Mouse (Mus musculus) mouse embryonic stem cell (cell line): ENCODE data around the gene Plin1.

Experiments
- in situ Hi-C, 2 experiments: fragments of 300-500 bp; cut with MboI; formaldehyde crosslinking; loops; 1 replicate in 1 of 2; 3 replicates in 1 of 2; pipeline ENCODE4 v1.14.3; 2019 to 2020; ENCODE audit warnings: low sequenced_read_pairs in 2 of 2, low pct_unique_long_range_greater_than_20kb in 1 of 2, mixed read lengths in 1 of 2; ENCODE audit not compliant: unreplicated experiment in 1 of 2

The Plin1 gene

DNA sequence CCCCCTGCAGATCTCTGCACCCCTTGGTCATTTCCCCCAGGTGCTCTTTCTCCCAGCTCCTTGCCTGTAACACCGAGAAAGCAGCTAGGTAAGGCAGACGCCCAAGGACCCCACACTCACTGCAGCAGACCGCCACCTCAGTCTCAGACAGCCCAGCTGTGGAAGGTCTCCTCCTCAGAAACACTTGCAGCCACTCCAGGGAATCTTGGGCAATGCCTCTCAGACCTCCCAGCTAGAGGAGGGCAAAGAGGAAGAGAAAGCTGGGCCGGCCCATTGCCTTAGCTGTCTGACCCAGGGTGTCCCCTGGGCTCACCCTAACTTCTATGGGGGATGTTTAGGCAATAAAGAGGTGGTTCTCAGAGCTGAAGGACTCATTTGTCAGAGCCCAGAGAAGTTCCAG lies at the start of gene Plin1:
TSS of gene Plin1 (minus strand) at position 282 of the 400 bp plus-strand sequence.
- in situ Hi-C loops: no loop called here

DNA sequence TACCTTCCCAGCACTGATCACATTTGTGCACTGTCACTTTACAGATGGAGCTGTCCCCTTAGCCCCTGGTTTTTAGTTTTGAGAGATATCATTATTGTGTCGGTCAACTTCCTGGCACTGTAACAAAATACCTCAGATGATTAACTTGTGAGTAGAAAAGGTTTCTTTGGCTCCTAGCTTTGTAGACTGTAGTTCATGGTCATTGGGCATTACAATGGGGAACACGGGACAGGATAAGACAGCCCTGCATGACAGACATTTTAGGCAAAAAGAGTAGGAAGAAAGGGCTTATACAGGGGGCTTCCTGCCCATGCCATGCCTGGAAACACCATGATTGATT lies 49.8 kb upstream of the Plin1 start:
- in situ Hi-C loops: no loop called here

- in situ Hi-C loops: no loop called here
Observed at GRCm38 (mm10) chr7:79781826-79782515, 49.3 kb upstream of the Plin1 start.

DNA sequence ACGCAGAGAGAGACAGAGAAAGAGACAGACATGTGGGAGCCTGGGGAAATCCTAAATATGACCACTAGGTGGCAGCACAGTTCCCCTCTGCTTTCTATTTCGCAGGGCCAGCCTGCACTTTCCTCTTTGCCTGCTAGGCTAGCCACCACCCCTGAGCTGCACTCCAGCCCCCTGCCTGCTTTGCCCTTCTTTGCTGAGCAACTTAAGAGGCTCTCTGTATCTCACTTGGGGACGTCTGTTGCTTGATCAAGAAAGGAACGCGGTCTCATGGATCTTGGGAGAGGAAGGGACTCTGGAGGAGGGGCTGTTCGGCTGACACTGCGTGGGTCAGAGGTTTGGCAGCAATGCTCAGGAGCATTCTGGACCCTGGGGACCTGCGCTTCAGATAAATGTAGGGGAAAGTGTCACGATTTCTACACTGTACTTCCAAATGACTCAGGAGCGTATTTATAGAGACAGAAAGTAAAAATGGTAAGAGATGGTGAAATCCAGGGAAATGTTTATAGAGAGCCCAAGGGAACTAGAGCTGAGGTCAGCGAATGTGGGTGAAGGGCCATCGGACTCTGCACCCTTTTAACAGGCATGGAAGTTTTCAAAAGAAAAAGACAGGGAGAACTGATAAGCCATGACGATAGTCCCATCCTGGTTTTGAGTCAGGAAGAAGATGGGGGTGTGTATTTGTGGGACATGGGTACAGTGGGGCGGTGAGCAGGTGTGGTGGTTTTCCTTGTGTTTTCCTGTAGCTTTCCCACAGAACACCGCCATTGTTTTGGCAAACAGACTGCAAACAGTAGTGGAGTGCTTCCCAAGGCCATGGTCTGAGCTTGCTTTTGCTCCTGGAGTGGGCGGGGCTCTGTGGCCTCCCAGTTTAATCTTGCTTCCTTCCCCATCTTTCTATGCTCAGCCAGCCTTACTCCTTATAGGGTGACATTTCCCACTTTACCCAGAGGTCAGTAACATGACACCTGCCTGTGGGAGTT lies 48.2 kb upstream of the Plin1 start:
- in situ Hi-C loops: no loop called here

DNA sequence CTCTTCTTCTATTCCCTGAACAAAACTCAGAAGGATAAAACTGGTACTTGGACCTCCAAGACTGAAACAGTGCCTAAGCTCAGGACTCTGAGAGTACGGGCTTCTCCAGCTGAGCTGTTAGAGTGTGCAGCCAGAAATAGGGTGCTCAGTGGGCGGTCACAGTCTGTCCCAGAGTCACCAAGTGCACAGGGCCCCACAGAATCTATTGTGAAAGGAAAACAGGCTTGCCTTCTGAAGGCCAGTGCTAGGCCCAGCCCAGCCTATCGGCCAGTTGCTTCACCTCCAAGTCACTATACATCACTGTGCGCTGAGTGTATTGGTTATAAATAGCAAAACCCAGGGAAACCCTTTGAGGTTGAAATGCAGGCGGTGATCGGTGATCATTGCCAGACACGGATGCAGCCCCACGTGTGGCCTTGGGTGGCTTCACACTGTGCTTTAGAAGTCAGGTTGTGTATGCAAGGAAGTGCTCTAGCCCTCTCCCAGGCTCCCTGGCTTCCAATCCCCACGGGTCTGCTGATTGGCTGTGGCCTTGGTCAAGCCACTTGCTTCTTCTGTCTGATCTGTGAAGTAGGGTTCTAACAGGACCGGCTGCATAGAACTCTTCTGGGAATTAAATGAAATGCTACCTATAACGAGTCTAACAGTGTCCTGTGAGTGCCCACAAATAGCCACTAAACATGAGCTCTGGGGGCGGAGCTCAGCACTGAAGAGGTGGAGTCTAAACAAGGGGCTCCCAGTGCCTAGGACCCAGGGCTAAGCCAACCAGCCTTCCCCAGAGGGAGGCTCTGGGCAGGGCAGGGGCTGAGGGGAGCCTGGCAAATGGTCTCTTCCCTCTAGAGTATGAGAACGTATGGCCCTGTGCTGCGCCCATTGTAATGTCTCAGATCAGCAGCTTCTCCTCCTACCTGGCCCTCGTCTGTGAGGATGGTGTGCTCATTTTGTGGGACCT lies 39.1 kb upstream of the Plin1 start:
- in situ Hi-C loops: no loop called here

- in situ Hi-C loops: no loop called here
Observed at GRCm38 (mm10) chr7:79769664-79770063, 37.0 kb upstream of the Plin1 start.

DNA sequence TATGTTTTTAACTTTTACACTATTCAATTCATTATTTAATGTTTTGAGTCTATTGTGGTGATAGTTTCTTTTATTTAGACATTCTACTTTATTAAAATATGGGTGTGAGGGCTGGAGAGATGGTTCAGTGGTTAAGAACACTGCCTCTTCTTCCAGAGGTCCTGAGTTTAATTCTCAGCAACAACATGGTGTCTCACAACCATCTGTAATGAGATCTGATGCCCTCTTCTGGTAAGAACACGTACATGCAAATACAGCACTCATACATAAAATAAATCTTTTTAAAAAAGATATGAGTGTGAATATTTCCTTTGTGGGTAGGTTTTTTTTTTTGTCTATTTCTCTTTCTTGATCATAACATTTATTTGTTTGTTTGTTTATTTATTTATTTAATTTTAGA lies 33.3 kb upstream of the Plin1 start:
- in situ Hi-C loops: no loop called here

DNA sequence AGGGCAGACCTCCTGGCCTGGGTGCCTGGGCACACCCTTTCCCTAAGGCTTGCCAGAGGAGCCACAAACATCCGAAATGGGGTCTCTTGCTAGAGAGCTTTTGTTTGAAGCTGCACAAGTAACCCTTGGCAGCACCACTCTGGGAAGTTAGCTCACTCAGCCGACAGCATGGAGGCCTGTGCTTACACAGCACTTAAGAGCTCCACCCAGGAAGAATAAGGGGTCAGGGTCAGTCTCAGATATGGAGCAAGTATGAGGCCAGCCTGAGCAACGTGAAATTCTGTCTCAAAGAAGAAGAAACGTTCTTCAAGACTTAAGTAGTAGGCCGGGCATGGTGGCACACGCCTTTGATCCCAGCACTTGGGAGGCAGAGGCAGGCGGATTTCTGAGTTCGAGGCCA lies 29.4 kb upstream of the Plin1 start:
- in situ Hi-C loops: no loop called here

DNA sequence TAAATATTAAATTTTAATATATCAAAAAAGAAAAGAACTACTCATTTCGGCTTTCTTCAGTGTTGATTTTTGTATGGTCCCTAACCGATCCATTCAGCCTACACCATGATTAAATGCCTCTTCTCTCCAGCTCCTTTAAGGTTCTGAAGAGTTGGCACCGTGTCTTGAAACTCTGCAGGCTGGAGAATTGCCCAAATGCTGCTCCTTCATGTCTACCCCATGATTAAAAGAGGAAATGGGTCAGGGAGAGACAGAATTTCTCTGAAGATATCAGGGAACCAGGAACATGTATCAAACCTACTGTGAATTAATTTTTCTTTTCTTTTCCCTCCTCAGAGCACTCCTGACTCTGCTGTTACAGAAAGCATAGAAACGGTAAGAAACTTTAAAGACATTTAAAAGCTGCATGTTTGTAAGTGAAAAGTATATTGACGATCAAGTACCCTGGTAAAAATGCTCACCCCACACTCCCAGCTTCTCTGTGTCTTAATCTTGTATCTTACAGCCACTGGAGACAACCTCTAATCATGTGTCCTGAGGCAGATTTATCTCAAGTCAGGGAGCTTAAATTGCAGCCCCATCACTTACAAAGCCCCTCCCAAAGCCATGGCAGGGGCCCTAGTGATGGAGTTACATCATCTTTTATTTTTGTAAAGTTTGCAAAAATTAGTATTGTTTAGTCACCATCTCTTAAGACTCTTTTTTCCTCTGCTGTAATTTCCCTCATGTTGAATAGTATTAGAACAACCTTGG lies 28.6 kb upstream of the Plin1 start:
- in situ Hi-C loops: no loop called here

DNA sequence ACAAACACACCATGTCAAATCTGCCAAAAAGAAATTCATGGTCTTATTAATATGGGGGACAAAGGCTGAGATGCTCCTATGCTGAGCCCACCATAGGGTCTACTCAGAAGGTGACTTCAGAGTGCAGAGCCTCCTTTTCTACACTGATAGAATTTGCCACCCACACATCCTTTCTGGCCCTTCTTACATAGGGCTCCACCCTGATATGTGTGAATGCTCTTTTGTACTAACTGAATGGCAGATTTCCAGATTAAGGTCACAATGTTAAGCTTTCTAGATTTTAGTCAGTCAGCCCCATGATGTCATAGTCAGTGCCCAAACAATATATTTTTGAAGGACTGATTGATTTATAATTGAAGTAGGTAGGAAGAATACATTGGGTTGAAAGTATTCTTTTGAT lies 27.1 kb upstream of the Plin1 start:
- in situ Hi-C loops: no loop called here

GRCm38 (mm10) chr7:79758176-79758575 lies 25.5 kb upstream of the Plin1 start:
- in situ Hi-C loops: no loop called here

DNA sequence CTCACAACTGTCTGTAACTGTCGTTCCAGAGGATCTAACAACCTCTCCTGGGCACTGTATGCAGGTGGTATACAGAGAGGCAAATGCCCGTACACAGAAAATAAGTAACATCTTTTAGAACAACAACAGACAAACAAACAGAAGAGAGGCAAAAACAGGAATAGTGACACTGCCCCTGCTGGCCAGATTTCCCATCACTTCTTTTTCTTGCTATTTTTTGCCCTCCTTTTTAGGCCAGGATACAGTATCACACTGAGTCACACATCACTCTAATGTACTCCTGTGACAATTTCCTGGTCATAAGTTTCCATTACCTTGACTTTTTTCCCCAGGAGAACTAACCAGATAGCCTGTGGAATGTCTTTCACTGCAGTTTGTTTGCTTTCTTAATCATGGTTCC lies 23.6 kb upstream of the Plin1 start:
- in situ Hi-C loops: no loop called here

DNA sequence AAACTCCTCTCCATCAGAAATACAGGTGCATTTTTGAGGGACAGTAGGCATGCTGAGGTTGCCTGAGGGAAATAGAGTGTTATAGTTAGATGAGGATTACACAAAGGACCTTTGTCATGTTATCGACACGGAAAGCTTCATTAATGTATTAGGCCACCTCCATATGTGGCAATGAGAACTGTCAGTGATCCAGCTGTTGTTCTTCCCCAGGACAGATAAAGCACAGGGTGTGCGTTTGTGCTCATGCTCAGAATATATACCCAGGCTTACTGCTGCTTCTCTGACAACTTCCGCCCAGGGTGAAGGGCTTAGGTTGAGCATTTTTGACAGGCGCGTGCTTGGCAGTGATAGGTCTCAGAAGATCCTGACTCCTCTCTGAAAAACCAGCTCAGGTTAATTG lies 16.8 kb upstream of the Plin1 start:
- in situ Hi-C loops: no loop called here

DNA sequence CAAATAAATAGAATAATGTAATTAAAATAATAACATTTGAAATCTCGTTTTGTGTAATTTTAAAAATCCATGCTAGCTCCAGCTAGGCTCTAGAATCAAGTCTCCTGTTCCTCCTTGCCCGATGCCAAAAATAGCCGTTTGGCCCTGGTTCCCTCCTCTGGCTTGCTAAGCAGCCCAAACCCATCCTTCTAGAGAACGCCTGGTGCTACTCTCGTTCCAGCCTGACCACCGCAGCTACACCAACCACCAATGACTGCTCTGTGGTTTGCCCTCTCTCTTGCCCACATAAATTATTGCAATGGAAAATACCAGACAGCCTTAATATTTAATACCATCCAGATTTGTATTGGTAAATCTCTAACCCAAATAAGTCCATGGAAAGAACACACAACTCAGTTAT lies 15.0 kb upstream of the Plin1 start:
- in situ Hi-C loops: no loop called here

GRCm38 (mm10) chr7:79744585-79744984 lies 11.9 kb upstream of the Plin1 start:
- in situ Hi-C loops: no loop called here

GRCm38 (mm10) chr7:79744051-79744450 lies 11.3 kb upstream of the Plin1 start:
- in situ Hi-C loops: no loop called here

- in situ Hi-C loops: no loop called here
Observed at GRCm38 (mm10) chr7:79742659-79743536, 10.2 kb upstream of the Plin1 start, which contains the start of the genes Pex11a and Wdr93. Pex11a (minus strand) TSS chr7:79743131. Wdr93 (plus strand) TSS chr7:79743163.
